Mouse (Mus musculus) cerebellum, adult 9-10 months (tissue): ENCODE data around the gene Krt34.

Experiments
- DNase-seq: peaks from one replicate; pipeline ENCODE4 v3.0.0; 2022

Krt34 gene

GRCm38 (mm10) chr11:100041454-100041853 is at the start of gene Krt34:
TSS of gene Krt34 (minus strand) at chr11:100041554.
- DNase-seq = no peak

- DNase-seq = no peak
Observed at GRCm38 (mm10) chr11:100088378-100089025, 47.1 kb upstream of the Krt34 start.

DNA sequence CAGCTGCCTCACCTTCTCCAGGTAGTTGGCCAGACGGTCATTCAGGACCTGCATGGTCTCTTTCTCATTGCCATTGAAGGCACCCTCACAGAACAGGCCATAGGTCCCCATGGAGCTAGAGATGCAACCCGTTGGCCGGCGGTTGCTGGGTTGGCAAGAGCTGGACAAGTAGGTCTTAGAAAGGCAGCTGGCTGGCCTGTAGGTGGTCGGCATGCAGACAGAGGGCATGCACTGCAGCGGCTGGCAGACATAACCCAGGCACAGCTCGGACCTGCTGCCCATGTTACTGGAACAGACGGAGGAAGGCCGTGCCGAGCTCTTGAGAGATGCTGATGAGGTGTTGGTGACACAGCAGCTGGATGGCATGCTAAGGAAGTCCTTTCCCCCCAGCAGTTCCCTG is 46.5 kb upstream of the Krt34 start, which contains the start of gene Krt32:
Krt32 (minus strand) TSS at position 366 of the 400 bp plus-strand sequence.
- no peak for DNase-seq

GRCm38 (mm10) chr11:100073873-100074272 is 32.5 kb upstream of the Krt34 start:
- DNase-seq = no peak

- DNase-seq = no peak
Observed at GRCm38 (mm10) chr11:100067293-100068036, 26.1 kb upstream of the Krt34 start.

GRCm38 (mm10) chr11:100066236-100067010 is 25.1 kb upstream of the Krt34 start:
- DNase-seq = peak; percentile 19

GRCm38 (mm10) chr11:100058875-100059274 is 17.5 kb upstream of the Krt34 start:
- DNase-seq = no peak

- DNase-seq = no peak
Observed at GRCm38 (mm10) chr11:100055686-100056655, 14.6 kb upstream of the Krt34 start.

- no peak for DNase-seq
Observed at GRCm38 (mm10) chr11:100050451-100050850, 9.1 kb upstream of the Krt34 start, which contains the start of gene Krt31. TSS of gene Krt31 (minus strand) at chr11:100050551.

DNA sequence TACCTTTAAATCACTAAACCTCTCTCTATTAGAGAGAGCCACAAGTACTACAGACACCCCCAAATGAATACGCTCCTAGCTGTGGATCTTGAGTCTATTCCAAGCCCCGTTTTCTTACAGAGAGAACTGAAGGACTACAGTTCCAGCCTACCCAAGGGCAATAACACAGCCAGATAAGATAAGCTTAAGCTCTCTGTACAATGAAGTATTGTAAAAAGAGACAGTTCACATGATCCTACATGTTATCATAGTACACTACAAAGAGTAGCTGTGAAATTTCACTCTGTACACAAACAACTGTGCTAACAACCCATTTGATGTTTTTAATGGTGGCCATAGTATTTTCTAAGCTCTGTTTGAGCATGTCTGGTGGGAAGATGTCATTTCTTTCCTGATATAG is 5.8 kb upstream of the Krt34 start:
- DNase-seq = no peak

DNA sequence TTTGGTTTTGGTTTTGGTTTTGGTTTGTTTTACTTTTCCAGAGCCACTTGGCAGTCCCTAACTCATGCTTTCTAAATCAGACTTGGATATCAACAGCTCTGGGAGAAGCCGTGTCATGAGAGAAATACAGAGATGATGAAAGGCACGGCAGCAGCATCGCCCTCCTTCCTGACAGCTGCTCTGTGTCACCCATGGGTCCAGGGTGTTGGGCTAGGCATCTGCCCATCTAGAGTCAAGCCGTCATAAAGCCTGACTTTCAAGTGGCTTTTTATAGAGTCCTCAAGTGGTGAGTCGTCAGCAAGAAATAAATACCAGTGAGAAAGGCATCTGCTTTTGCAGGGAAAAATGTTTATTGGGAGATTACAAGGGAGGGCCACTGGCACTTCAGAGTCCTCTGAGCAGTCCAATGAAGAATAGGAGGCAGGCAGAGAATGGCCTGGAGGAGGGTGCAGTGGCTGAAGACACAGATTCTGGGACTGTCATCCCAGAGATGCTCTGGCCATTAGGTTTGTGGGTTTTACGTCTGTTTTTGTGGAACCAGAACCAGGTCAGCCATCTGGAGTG is 5.0 kb upstream of the Krt34 start:
- no peak for DNase-seq

DNA sequence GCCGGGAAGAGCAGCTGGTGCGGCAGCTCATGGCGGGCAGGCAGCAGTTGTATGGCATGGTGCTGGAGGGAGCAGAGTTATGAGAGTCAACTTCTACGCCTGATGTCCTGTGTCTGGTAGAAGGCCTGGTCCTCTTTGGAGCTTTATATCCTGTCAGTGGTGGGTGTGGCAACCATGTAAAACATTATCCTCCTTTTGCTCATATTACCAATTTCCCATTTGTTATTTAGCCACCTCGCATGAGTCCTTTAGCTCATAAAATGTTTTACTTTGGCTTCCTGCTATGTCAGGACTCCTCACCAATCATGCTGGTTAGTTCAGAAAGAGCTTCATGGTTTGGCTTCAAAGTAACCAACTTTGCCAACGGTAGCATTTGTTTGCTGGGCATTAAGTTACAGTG is 11.6 kb downstream of the Krt34 start, which contains the start of gene Krt33b:
Krt33b (minus strand) TSS at position 101 of the 400 bp plus-strand sequence.
- no peak for DNase-seq

DNA sequence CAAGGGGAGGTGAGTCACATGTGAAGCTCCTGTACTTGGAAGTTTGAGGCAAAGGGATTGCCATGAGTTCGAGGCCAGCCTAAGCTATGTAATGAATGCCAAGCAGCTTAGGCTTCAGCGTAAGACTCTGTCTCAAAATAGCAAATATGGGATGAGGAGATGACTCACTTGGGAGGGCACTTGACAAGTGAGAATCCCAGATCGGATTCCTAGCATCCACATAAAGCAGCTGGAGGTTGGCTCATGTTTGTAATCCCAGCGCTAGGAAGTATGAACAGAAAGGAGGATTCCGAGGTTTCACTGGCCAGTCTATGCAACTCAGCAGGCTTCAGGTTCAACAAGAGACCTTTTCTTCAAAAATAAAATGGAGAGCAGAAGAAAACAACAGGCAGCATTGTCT is 19.9 kb downstream of the Krt34 start:
- DNase-seq = no peak

GRCm38 (mm10) chr11:100019466-100019865 is 21.9 kb downstream of the Krt34 start:
- no peak for DNase-seq

GRCm38 (mm10) chr11:100016112-100016511 is 25.2 kb downstream of the Krt34 start, which contains the start of gene Krt33a:
TSS of gene Krt33a (minus strand) at chr11:100016212.
- DNase-seq = no peak

DNA sequence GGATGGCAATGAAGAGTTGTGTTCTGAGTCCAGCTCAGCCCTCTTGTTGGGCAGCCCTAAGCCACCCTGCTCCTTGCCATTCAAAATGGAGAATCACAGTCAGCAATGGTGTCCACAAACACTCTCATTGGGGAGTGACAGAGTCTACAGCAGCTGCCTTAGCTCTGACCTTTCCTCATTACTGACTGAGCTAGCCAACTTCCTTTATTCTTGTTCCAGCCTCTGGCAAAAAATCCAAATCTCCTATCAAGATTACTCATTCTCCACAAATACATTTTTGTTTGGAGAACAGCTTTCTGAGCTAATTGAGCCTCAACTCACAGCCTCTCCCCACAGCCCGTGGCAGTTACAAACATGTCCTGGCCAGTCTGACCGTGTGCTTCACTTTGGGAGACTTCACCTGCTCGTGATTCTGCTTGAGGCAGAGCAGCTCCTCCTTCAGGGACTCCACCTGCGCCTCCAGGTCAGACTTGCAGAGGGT is 27.6 kb downstream of the Krt34 start:
- DNase-seq = no peak

- no peak for DNase-seq
Observed at GRCm38 (mm10) chr11:100010682-100011081, 30.7 kb downstream of the Krt34 start.

DNA sequence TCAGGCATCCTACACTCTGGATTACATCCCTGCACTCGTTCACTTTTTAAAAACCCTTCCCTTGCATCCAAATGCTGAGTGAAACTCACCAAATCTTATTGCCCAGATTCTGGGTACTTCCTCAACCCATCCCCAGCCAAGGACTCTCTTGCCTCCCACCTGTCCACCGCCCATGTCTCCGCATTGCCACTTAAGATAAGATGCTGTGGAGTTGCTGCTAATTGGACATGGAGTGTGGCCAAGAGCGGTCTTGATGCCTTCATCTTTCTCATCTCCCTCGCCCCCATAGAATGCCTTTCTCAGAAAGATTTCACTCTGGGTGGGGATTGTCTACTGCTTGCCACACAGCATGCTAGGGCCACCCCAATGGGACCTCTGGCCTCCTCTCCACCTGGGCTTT is 33.0 kb downstream of the Krt34 start:
- DNase-seq = no peak

DNA sequence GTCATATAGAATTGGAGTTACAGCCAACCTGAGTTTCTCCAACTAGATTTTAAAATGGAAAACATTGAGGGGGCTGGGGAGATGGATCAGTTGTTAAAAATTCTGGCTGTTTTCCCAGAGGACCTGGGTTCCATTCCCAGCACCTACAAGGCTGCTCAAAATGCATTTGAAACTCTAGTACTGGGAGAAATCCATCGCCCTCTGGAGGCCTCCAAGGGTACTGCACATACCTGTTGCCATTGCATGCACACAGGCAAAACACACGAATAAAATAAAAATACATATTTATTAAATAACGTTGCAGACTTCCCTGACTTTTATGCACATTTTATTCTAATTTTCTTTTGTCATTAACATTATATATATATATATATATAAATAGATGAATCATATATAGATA is 34.7 kb downstream of the Krt34 start:
- no peak for DNase-seq

- DNase-seq = no peak
Observed at GRCm38 (mm10) chr11:100005905-100006304, 35.4 kb downstream of the Krt34 start.

DNA sequence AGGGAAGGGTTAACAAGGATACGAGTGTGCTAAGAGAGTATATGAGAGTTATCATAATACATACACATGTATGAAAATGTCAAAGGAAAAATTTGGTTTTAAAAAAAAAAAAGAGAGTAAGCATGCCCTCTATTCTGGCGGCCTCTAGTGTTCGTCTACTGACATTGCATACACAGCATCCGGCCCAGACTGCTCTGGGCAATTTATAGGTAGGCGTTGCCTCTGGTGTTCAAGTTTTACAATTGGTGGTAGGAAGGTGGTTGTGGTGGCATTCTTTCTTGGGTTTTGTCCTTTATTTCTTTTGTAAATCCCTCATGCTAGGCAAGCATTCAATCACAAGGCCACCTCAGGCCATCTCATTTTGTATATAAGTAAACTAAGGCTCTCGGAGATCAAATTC is 36.5 kb downstream of the Krt34 start:
- DNase-seq = peak; percentile 68

GRCm38 (mm10) chr11:99999091-99999490 is 42.3 kb downstream of the Krt34 start:
- no peak for DNase-seq
